Mouse (Mus musculus) embryonic fibroblast, embryonic 13.5 days (primary cell): ENCODE measurements at regions not wholly inside any gene's neighbourhood (a gene's known extent, or its start where the extent isn't known, plus 50 kb on each side); places are given as distances from the start of the nearest gene placed in this dataset.

Experiments used
- CTCF ChIP-seq: IDR thresholded peaks from 2 replicates; pipeline ENCODE4 v1.5.1; 2011; ENCODE audit warnings: mild to moderate bottlenecking, control low read depth, low read length, moderate library complexity, borderline replicate concordance; ENCODE audit not compliant: insufficient read depth
- POLR2A ChIP-seq: IDR thresholded peaks from 2 replicates; pipeline ENCODE4 v1.6.1; 2011; ENCODE audit warnings: low read depth, mild to moderate bottlenecking, control low read depth, low read length, moderate library complexity

GRCm38 (mm10) chr17:59232251-59232650, 219.1 kb upstream of the Nudt12 start:
- TF ChIP-seq POLR2A (no peak), CTCF (no peak)
